15 mouse cellular contexts compared by ENCODE assay signal in the genomic region with DNA sequence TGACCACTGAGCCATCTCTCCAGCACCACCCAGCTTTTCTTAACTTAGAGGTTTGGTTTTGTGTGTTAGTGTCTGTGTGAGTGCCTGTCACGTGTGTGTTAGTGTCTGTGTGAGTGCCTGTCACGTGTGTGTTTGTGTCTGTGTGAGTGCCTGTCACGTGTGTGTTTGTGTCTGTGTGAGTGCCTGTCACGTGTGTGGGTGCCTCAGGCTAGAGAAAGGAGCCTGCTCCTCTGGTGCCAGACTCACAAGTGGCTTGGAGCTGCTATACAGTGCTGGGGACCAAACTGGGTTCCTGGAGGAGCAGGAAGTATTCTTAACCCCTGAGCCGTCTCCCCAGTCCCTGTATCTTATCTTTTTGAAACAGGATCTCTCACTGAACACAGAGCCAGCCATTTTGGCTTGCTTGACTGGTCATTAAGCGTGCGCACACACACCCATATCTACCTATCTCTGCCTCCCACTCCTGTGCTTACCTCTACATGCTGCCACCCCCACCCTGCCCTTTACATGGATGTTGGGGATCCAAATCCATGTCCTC. TPM values are rescaled to one million over a fixed set of nuclear protein-coding genes. Genes with fewer than 3 reads are reported as not detected.
DNase-seq lines count a peak whose midpoint lies in the region; ATAC-seq and TF ChIP-seq lines count a peak whose summit lies in the region.
"Had no signal": no experiment of that assay in that cellular context is flagged by ENCODE, and none has a peak within 500 bp of the region (broad histone marks: within the 10 kb centered on the region; RNA-seq: fewer than 3 reads in every experiment).

No protein-coding gene starts in this region.

- TF ChIP-seq CTCF in bone marrow, adult 2 months (IDR thresholded peaks at IDR 0.05; ENCODE audit: control insufficient read depth, insufficient read depth, low read length), result no peak

- H3K27me3 ChIP-seq in kidney, embryonic 15.5 days, result no peaks in the 10 kb centered on the region
- no peaks in the 10 kb centered on the region for H3K27me3 ChIP-seq in erythroblast, embryonic 14.5 days (ENCODE audit: control insufficient read depth)
- H3K27me3 ChIP-seq: Patski had no signal

- H3K4me3 ChIP-seq in kidney, embryonic 15.5 days (replicated peaks), result no peak overlapping the region
- no peak overlapping the region for H3K4me3 ChIP-seq in bone marrow, adult 2 months (replicated peaks; ENCODE audit: control insufficient read depth, low read depth, low read length)
- peak overlapping the region; percentile 33 for H3K4me3 ChIP-seq in erythroblast, embryonic 14.5 days (replicated peaks)

- no peaks in the 10 kb centered on the region for H3K9me3 ChIP-seq in kidney, embryonic 15.5 days (replicated peaks)
- no peaks in the 10 kb centered on the region for H3K9me3 ChIP-seq in erythroblast, embryonic 14.5 days (ENCODE audit: control insufficient read depth, low read length)

- H3K27ac ChIP-seq in kidney, embryonic 15.5 days, result no peak overlapping the region
- H3K27ac ChIP-seq in bone marrow, adult 2 months (ENCODE audit: control insufficient read depth, insufficient read depth, low read depth, low read length, poor library complexity), result peak overlapping the region; percentile 65
- H3K27ac ChIP-seq: hindbrain, postnatal 0 days had no signal

- peak; percentile 62; the same call in 1 of the 2 replicates for ATAC-seq in kidney, embryonic 15.5 days (replicated peaks; ENCODE audit: low FRiP score)
- peak; percentile 18; the same call in 1 of the 2 replicates for ATAC-seq in megakaryocyte, adult 5-6 weeks (ENCODE audit: poor library complexity, severe bottlenecking)
- ATAC-seq: CD4-positive, CD25-positive, alpha-beta regulatory T cell, adult 4 months; hindbrain, postnatal 0 days; Patski had no signal

- TF ChIP-seq POLR2A in bone marrow, adult 2 months (IDR thresholded peaks at IDR 0.05; ENCODE audit: borderline replicate concordance, control insufficient read depth, low read depth, low read length), result no peak

- H3K36me3 ChIP-seq in kidney, embryonic 15.5 days, result peaks cover 91% of the 10 kb centered on the region
- H3K36me3 ChIP-seq in erythroblast, embryonic 14.5 days (ENCODE audit: control insufficient read depth), result peaks cover 96% of the 10 kb centered on the region

- no peak for DNase-seq in kidney, adult 18-20 months
- DNase-seq in gastrocnemius, postnatal 4 days (ENCODE audit: low spot score in 2 of 2), result no peak
- DNase-seq in layer of hippocampus, postnatal 14 days (ENCODE audit: low spot score in 2 of 2), result no peak
- DNase-seq: adrenal gland, adult 2 months; cerebellum, adult 11 months; kidney, postnatal 14 days; left cerebral cortex, postnatal 4 days; lung, postnatal 4 days had no signal

- H3K4me1 ChIP-seq in kidney, embryonic 15.5 days, result no peaks in the 10 kb centered on the region
- H3K4me1 ChIP-seq in bone marrow, adult 2 months (ENCODE audit: control insufficient read depth, insufficient read depth, low read length), result no peaks in the 10 kb centered on the region; the same call in 1 of the 2 replicates
- H3K4me1 ChIP-seq in erythroblast, embryonic 14.5 days (ENCODE audit: control insufficient read depth), result peaks cover 33% of the 10 kb centered on the region

- H3K4me2 ChIP-seq in kidney, embryonic 15.5 days, result no peak overlapping the region

- WGBS in kidney, embryonic 15.5 days, result 93% methylated on average over 7 of the region's 7 CpGs
- 64% methylated on average over 7 of the region's 7 CpGs for WGBS in bone marrow, adult 2 months

- H3K9ac ChIP-seq in kidney, embryonic 15.5 days, result no peak overlapping the region

RNA-seq across cellular contexts. Expression of gene Fnbp4, which starts 29.5 kb away (rescaled TPM):
- 104 and 117 TPM in 2 replicates for polyA plus RNA-seq in kidney, embryonic 15.5 days (2015; fragmentation: Nextera tagmentation; extraction: Ambion mirVana)
- 55.2 and 86.8 TPM in 2 replicates for polyA plus RNA-seq in bone marrow, adult 2 months (2011; ENCODE audit: insufficient read depth, insufficient read length, low replicate concordance, missing spikeins)
- 3.9 and 6.2 TPM in 2 replicates for polyA plus RNA-seq in erythroblast, embryonic 14.5 days (2012)
- 73.0 and 77.6 TPM in 2 replicates for total RNA-seq in megakaryocyte, adult 5-6 weeks (2015)
- total RNA-seq in megakaryocyte, adult 5-6 weeks (2017), result 119 and 139 TPM in 2 replicates
- 10 to 100 TPM; 38.6 to 51.3 TPM for total RNA-seq in gastrocnemius, postnatal 4 days (2021)
- total RNA-seq in layer of hippocampus, postnatal 14 days (2021), result 10 to 100 TPM; 58.8 to 74.5 TPM

RNA-seq across cellular contexts. Expression of gene Nup160, which starts 38.6 kb away (rescaled TPM):
- 49.3 and 55.1 TPM in 2 replicates for polyA plus RNA-seq in kidney, embryonic 15.5 days (2015; fragmentation: Nextera tagmentation; extraction: Ambion mirVana)
- polyA plus RNA-seq in bone marrow, adult 2 months (2011; ENCODE audit: insufficient read depth, insufficient read length, low replicate concordance, missing spikeins), result 12.9 and 16.0 TPM in 2 replicates
- 0.41 and 0.84 TPM in 2 replicates for polyA plus RNA-seq in erythroblast, embryonic 14.5 days (2012)
- total RNA-seq in megakaryocyte, adult 5-6 weeks (2015), result 50.0 and 55.9 TPM in 2 replicates
- 40.3 and 41.6 TPM in 2 replicates for total RNA-seq in megakaryocyte, adult 5-6 weeks (2017)
- 10 to 100 TPM; 17.1 to 22.3 TPM for total RNA-seq in gastrocnemius, postnatal 4 days (2021)
- total RNA-seq in layer of hippocampus, postnatal 14 days (2021), result 10 to 100 TPM; 19.8 to 20.4 TPM
